Mouse (Mus musculus): Measurements from ENCODE around the gene Ctrb1. TPM values are rescaled to one million over a fixed set of nuclear protein-coding genes. Genes with fewer than 3 reads are reported as not detected.

Gene Ctrb1
- polyA plus RNA-seq, 1 experiment = 0.22 TPM

DNA sequence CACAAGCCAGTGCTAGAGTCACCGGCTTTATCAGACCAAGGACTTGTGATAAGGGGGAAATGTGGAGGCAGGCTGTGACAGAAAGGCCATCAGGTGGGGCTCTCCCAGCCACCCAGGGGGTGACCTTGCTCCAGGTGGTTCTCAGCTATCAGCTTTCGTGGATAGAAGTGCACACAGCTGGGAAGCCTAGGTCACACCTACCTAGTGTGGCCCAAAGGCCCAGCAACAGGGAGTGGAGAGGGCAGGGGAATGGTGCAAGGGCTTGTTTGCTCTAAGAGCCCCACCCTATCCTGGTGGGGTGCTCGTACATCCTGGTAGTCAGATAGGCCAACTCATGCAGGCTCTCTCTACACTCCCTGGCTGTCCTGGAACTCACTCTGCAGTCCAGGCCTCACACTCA is 14.4 kb upstream of the Ctrb1 start:
- no peak for TF ChIP-seq CTCF (IDR thresholded peaks at IDR 0.05; ENCODE audit: borderline replicate concordance, extremely low read depth, insufficient read depth, insufficient read length)
- no peak for TF ChIP-seq POLR2A (IDR thresholded peaks at IDR 0.05; ENCODE audit: borderline replicate concordance, extremely low read depth, insufficient read depth, insufficient read length, poor library complexity, severe bottlenecking)
- no peak for DNase-seq (ENCODE audit: low read depth)

DNA sequence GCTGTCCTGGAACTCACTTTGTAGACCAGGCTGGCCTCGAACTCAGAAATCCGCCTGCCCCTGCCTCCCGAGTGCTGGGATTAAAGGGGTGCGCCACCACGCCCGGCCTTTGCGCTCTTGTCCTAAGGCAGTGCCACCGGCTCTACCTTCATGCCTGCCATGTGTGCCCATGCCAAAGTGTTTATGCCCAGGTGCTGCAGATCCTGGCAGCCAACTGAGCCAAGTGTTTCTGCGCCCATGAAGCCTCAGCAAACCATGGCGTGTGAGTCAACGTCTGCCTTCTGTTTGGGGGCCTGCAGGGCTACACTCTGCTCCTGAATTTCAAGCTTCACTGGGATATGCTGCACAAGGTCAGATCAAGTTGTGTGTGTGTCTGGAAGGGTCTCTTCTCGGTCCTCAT is 13.8 kb upstream of the Ctrb1 start:
- no peak for TF ChIP-seq CTCF (IDR thresholded peaks at IDR 0.05; ENCODE audit: borderline replicate concordance, extremely low read depth, insufficient read depth, insufficient read length)
- DNase-seq (ENCODE audit: low read depth) = no peak

DNA sequence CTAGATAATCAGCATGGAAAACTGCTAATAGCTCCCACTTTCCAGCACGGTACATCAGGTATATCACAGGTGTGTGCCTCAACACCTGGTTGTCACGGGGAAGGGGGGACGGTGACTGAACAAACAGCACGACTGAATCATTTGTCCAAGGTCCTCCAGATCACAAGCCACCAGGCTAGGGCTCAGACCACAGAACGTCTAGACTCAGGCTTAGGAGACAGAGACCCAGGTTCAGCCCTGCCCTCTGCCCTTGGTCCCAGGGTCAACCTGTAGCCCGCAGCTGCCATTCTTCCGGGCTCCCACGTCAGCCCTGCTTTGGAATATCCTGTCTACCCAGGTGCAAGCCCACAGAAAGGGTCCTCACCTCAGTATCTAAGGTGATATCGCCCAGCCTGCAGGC is 10.6 kb upstream of the Ctrb1 start:
- no peak for TF ChIP-seq CTCF (IDR thresholded peaks at IDR 0.05; ENCODE audit: borderline replicate concordance, extremely low read depth, insufficient read depth, insufficient read length)
- no peak for TF ChIP-seq POLR2A (IDR thresholded peaks at IDR 0.05; ENCODE audit: borderline replicate concordance, extremely low read depth, insufficient read depth, insufficient read length, poor library complexity, severe bottlenecking)
- no peak for DNase-seq (ENCODE audit: low read depth)

DNA sequence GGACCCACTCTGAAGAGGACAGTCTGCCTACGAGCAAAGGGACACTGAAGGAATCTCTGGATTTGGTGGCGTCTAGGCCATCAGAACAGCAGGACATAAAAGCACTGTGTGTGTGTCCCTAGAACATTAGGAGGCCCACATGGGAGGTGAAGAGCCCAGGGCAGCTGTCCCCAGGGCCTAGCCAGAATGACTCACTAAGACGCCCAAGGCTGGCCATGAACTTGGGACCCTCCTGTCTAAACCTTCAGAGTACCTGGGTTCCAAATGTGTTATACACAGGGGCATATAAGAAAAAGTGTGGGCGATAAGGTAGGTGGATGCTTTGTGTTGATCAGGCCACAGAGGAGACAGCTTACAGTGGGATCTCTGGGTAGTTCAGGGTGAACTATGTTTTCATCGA is 9.9 kb upstream of the Ctrb1 start:
- TF ChIP-seq CTCF (IDR thresholded peaks at IDR 0.05; ENCODE audit: borderline replicate concordance, extremely low read depth, insufficient read depth, insufficient read length) (no peak), POLR2A (IDR thresholded peaks at IDR 0.05; ENCODE audit: borderline replicate concordance, extremely low read depth, insufficient read depth, insufficient read length, poor library complexity, severe bottlenecking) (no peak)
- DNase-seq (ENCODE audit: low read depth) = no peak

DNA sequence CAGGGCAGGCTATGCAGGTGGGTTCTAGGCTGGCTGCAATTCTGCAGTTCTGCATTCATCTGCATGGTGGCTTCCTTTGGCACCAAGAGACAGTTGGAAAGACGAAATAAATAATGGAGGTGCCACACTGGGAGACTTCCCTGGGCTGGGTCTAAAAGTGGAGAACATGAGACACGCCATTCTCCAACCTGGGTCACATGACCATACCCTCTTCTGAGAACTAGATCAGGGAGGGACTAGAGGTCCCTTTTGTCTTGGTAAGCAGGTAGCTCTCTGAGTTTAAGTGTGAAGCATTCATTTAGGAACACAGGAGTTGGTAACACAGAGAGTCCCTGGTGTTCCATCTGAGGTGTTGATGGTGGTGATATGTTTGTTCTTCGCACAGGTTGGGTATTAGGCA is 9.4 kb upstream of the Ctrb1 start:
- no peak for DNase-seq (ENCODE audit: low read depth)
- TF ChIP-seq CTCF (IDR thresholded peaks at IDR 0.05; ENCODE audit: borderline replicate concordance, extremely low read depth, insufficient read depth, insufficient read length) = no peak
- no peak for TF ChIP-seq POLR2A (IDR thresholded peaks at IDR 0.05; ENCODE audit: borderline replicate concordance, extremely low read depth, insufficient read depth, insufficient read length, poor library complexity, severe bottlenecking)

DNA sequence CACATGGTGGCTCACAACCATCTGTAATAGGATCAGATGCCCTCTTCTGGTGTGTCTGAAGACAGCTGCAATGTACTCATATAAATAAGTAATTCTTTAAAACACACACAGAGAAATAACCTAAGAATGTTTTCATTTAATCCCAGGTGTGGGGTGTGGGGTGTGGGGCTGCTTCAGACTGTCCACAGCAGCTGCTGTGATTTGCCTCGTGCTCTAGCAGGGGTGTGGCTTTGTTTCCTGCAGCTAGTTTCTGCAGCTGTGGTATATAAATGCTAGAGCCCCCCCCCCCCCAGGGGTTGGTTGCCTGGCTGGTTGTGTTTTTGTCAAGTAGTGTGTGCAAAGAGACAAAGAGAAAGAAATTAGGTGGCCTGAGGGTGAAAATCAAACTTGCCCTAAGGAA is 8.2 kb upstream of the Ctrb1 start:
- DNase-seq (ENCODE audit: low read depth) = no peak
- TF ChIP-seq CTCF (IDR thresholded peaks at IDR 0.05; ENCODE audit: borderline replicate concordance, extremely low read depth, insufficient read depth, insufficient read length) (no peak), POLR2A (IDR thresholded peaks at IDR 0.05; ENCODE audit: borderline replicate concordance, extremely low read depth, insufficient read depth, insufficient read length, poor library complexity, severe bottlenecking) (no peak)

DNA sequence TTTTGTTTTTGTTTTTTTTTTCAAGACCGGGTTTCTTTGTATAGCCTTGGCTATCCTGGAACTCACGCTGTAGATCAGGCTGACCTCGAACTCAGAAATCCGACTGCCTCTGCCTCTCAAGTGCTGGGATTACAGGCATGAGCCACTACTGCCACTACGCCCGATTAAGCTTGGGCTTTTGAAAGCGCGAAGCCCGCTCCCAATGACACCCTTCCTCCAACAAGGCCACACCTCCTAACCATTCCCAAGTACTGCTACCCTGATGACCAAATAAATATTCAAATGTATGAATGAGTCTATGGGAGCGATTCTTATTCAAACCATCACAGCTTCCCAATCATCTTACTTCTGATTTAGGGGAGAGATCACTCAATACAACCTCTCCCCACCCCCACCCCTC is 6.8 kb upstream of the Ctrb1 start:
- no peak for DNase-seq (ENCODE audit: low read depth)
- no peak for TF ChIP-seq CTCF (IDR thresholded peaks at IDR 0.05; ENCODE audit: borderline replicate concordance, extremely low read depth, insufficient read depth, insufficient read length)
- no peak for TF ChIP-seq POLR2A (IDR thresholded peaks at IDR 0.05; ENCODE audit: borderline replicate concordance, extremely low read depth, insufficient read depth, insufficient read length, poor library complexity, severe bottlenecking)

DNA sequence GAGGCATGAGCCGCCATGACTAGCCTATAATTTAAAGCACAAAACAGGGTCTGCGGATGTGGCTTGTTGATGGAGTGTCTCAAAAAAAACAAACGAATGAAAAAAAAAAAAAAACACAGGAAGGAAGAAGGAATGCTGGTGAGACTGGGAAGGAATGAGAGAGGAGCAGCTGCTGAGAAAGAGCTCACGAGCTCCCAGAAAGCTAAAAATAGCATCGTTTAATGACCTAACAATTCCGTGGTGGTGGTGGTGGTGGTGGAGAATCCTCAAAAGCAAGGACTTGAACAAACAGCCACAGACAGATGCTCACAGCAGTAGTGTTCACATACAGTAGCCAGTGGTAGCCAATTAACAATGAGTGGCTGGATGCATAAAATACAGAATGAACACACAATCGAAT is 4.6 kb upstream of the Ctrb1 start:
- TF ChIP-seq POLR2A (IDR thresholded peaks at IDR 0.05; ENCODE audit: borderline replicate concordance, extremely low read depth, insufficient read depth, insufficient read length, poor library complexity, severe bottlenecking) = no peak
- no peak for TF ChIP-seq CTCF (IDR thresholded peaks at IDR 0.05; ENCODE audit: borderline replicate concordance, extremely low read depth, insufficient read depth, insufficient read length)
- DNase-seq (ENCODE audit: low read depth) = peak; percentile 42

DNA sequence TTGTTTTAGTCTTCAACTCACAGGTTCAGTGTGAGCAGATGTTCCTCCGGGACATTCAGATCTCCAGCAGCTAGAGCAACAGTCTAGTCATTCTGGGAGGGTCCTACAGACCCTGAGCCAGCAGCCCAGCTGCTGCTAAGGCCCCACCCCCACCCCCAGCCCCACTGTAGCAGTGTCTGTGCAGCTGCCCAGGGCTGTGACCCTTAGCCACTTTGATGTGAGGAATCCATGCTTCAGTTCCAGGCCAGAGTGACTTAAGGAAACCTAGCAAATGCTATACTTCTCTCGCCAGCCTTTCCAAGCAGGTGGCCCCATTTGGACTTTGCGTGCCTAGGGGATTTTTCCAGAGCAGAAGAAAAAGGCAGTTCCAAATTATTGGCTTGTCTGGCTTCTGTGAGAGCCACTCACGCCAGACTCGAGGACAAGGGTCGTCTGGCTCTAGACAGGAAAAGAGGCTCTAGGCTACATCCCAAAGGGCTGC is 2.5 kb upstream of the Ctrb1 start:
- no peak for TF ChIP-seq POLR2A (IDR thresholded peaks at IDR 0.05; ENCODE audit: borderline replicate concordance, extremely low read depth, insufficient read depth, insufficient read length, poor library complexity, severe bottlenecking)

DNA sequence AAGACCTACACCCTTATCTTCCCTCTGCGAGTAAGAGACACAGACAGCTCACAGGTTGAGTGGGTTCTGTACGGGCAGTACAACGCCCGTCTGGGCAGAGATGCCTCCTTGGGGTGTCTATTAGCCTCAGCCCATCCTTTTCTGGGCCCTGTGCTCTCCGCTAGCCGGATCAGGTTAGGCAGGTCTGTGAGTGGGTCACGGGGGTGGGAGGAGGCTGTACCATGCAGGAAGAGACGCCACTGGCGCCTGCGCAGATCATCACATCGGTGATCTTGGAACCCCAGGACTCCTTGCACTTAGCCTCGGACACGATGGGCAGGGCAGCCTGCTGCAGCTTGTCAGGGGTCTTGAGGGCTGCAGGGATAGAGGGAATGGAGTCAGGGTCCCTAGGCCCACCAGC is 3.9 kb downstream of the Ctrb1 start:
- TF ChIP-seq CTCF (IDR thresholded peaks at IDR 0.05; ENCODE audit: borderline replicate concordance, extremely low read depth, insufficient read depth, insufficient read length) (no peak), POLR2A (IDR thresholded peaks at IDR 0.05; ENCODE audit: borderline replicate concordance, extremely low read depth, insufficient read depth, insufficient read length, poor library complexity, severe bottlenecking) (no peak)
- DNase-seq (ENCODE audit: low read depth) = no peak

More for the DNA sequence above, 2.5 kb upstream of the Ctrb1 start:
- peak; percentile 24 for DNase-seq (ENCODE audit: low read depth)

DNA sequence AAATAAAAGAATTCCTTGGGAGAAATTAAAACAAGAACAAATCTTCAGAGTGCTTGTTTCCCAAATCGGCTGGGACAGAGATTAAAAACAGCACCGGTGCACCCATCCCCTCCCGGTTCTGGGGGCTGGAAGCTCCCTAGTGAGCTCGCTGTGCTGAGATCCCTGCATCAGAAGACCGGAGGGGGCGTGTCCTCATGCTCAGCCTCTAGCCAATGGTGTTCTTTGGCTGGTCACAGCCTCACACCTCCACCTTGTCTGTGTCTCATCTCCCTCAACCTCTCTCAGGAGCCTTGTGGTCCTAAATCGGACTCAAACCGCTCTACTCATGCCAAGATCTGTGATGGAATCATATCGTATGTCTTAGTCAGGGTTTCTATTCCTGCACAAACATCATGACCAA is 8.3 kb downstream of the Ctrb1 start:
- DNase-seq (ENCODE audit: low read depth) = no peak
- TF ChIP-seq POLR2A (IDR thresholded peaks at IDR 0.05; ENCODE audit: borderline replicate concordance, extremely low read depth, insufficient read depth, insufficient read length, poor library complexity, severe bottlenecking) (no peak), CTCF (IDR thresholded peaks at IDR 0.05; ENCODE audit: borderline replicate concordance, extremely low read depth, insufficient read depth, insufficient read length) (no peak)

DNA sequence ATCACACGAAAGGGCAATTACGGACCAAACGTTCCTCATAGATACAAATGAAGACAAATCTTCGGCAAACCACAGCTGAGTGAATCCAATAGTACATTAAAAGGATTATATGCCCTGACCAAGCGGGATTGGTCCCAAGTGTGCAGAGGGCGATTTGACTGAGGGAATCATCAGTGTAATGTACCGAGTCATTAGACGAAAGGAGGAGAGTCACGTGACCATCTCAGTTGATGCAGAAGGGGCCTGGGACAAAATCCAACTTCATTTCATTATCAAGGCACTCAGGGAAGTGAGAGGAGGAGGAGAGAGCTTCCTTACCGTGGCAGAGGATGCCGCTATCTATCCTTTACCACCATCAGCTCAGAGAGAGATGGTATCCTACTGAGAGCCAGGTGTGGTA is 9.7 kb downstream of the Ctrb1 start:
- DNase-seq (ENCODE audit: low read depth) = peak; percentile 65
- TF ChIP-seq POLR2A (IDR thresholded peaks at IDR 0.05; ENCODE audit: borderline replicate concordance, extremely low read depth, insufficient read depth, insufficient read length, poor library complexity, severe bottlenecking) (no peak), CTCF (IDR thresholded peaks at IDR 0.05; ENCODE audit: borderline replicate concordance, extremely low read depth, insufficient read depth, insufficient read length) (no peak)

Data from brain, embryonic 14.5 days (tissue).